Mouse (Mus musculus) kidney, postnatal 14 days (tissue): Measurements from ENCODE around the gene Pdxk.
"Not testable (repeated sequence)": the region's sequence is repeated elsewhere in the genome, so short reads cannot be mapped to it uniquely, and the experiment has no call there.

Source experiments
- DNase-seq: peaks from one replicate; pipeline ENCODE4 v3.0.0; 2022; ENCODE audit warnings: mixed read lengths

Pdxk gene

GRCm38 (mm10) chr10:78464792-78465207 is at the start of gene Pdxk:
Pdxk (minus strand) TSS chr10:78464975.
- DNase-seq: peak; percentile 98

GRCm38 (mm10) chr10:78502986-78503733 is 38.4 kb upstream of the Pdxk start:
- no peak for DNase-seq

- DNase-seq: peak; percentile 85
Observed at GRCm38 (mm10) chr10:78487431-78488086, 22.8 kb upstream of the Pdxk start.

- DNase-seq: no peak
Observed at GRCm38 (mm10) chr10:78486871-78487270, 22.1 kb upstream of the Pdxk start.

GRCm38 (mm10) chr10:78485369-78485768 is 20.6 kb upstream of the Pdxk start:
- not testable (repeated sequence) for DNase-seq

- DNase-seq: peak; percentile 62
Observed at GRCm38 (mm10) chr10:78481928-78482499, 17.2 kb upstream of the Pdxk start.

GRCm38 (mm10) chr10:78480954-78481927 is 16.5 kb upstream of the Pdxk start:
- peak; percentile 11 for DNase-seq

- DNase-seq: no peak
Observed at GRCm38 (mm10) chr10:78476821-78477220, 12.0 kb upstream of the Pdxk start.

GRCm38 (mm10) chr10:78474759-78475158 is 10.0 kb upstream of the Pdxk start:
- peak; percentile 49 for DNase-seq

- peak; percentile 61 for DNase-seq
Observed at GRCm38 (mm10) chr10:78473434-78473833, 8.7 kb upstream of the Pdxk start.

- DNase-seq: no peak
Observed at GRCm38 (mm10) chr10:78472046-78472445, 7.3 kb upstream of the Pdxk start.

GRCm38 (mm10) chr10:78470582-78471313 is 6.0 kb upstream of the Pdxk start:
- DNase-seq: no peak

GRCm38 (mm10) chr10:78467761-78468310 is 3.1 kb upstream of the Pdxk start:
- no peak for DNase-seq

GRCm38 (mm10) chr10:78466647-78467046 is 1.9 kb upstream of the Pdxk start:
- DNase-seq: peak; percentile 74

- DNase-seq: no peak
Observed at GRCm38 (mm10) chr10:78465472-78465871, 697 bp upstream of the Pdxk start.

- DNase-seq: no peak
Observed at GRCm38 (mm10) chr10:78464201-78464791, 479 bp downstream of the Pdxk start.

GRCm38 (mm10) chr10:78463769-78464167 is 1.0 kb downstream of the Pdxk start:
- no peak for DNase-seq

GRCm38 (mm10) chr10:78462945-78463768 is 1.6 kb downstream of the Pdxk start:
- DNase-seq: peak; percentile 67

- DNase-seq: no peak
Observed at GRCm38 (mm10) chr10:78461767-78462166, 3.0 kb downstream of the Pdxk start.

GRCm38 (mm10) chr10:78460463-78460862 is 4.3 kb downstream of the Pdxk start:
- DNase-seq: peak; percentile 67
